Comparison of ENCODE assay signal across 7 mouse cellular contexts in the genomic region with DNA sequence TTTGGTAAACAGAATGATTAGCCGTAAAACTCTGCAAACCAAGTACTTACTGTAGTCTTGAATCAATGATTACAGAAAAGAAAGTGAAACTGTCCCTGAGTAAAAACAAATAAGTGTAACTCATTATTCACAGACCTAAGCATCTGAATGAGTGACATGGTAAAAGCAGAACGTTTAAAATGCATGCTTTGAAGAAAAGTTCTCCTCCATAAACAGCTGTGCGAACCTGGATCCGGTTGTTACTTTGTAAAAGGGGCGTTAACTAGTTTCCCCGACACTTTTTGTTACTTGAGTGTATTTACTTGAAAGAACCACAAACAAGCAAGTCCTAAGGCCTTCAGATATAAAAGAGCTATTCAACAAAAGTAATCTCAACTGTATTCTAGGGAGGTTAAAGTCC. TPM values are rescaled to one million over a fixed set of nuclear protein-coding genes. Genes with fewer than 3 reads are reported as not detected.
DNase-seq lines count a peak whose midpoint lies in the region; ATAC-seq and TF ChIP-seq lines count a peak whose summit lies in the region.

No protein-coding gene starts in this region.

- peak; percentile 6 for DNase-seq in retina, embryonic 14.5 days (ENCODE audit: low spot score)
- DNase-seq in retina, postnatal 1 day, result no peak
- no peak for DNase-seq in stomach, postnatal 0 days (ENCODE audit: low spot score)
- DNase-seq in adrenal gland, postnatal 10 days, result no peak
- no peak for DNase-seq in urinary bladder, postnatal 10 days (ENCODE audit: low spot score)

- peak overlapping the region; percentile 88; the same call in 1 of the 2 replicates for H3K27ac ChIP-seq in embryonic facial prominence, embryonic 13.5 days
- H3K27ac ChIP-seq in limb, embryonic 12.5 days, result no peak overlapping the region; the same call in 1 of the 2 replicates
- H3K27ac ChIP-seq in stomach, postnatal 0 days (replicated peaks), result no peak overlapping the region; the same call in 1 of the 2 replicates

- H3K4me1 ChIP-seq in embryonic facial prominence, embryonic 13.5 days, result peaks cover 14% of the 10 kb centered on the region
- H3K4me1 ChIP-seq in limb, embryonic 12.5 days (replicated peaks), result peaks cover 22% of the 10 kb centered on the region
- no peaks in the 10 kb centered on the region for H3K4me1 ChIP-seq in stomach, postnatal 0 days (replicated peaks; ENCODE audit: control insufficient read depth, insufficient read depth)

- no peak for TF ChIP-seq CTCF in stomach, postnatal 0 days (IDR thresholded peaks at IDR 0.05; ENCODE audit: low read depth)

- H3K9ac ChIP-seq in embryonic facial prominence, embryonic 13.5 days, result peak overlapping the region; percentile 98
- peak overlapping the region; percentile 98 for H3K9ac ChIP-seq in limb, embryonic 12.5 days (replicated peaks)
- peak overlapping the region; percentile 92 for H3K9ac ChIP-seq in stomach, postnatal 0 days (ENCODE audit: low read length)

- no peak for TF ChIP-seq EP300 in stomach, postnatal 0 days (optimal IDR thresholded peaks at IDR 0.05)

- no peaks in the 10 kb centered on the region for H3K27me3 ChIP-seq in embryonic facial prominence, embryonic 13.5 days
- H3K27me3 ChIP-seq in limb, embryonic 12.5 days, result no peaks in the 10 kb centered on the region; the same call in 1 of the 2 replicates
- H3K27me3 ChIP-seq in stomach, postnatal 0 days (ENCODE audit: control insufficient read depth, insufficient read depth, low read length), result no peaks in the 10 kb centered on the region

- ATAC-seq in embryonic facial prominence, embryonic 13.5 days (ENCODE audit: insufficient number of reproducible peaks, insufficient read depth, low FRiP score, low TSS enrichment, low read depth), result no peak
- no peak for ATAC-seq in limb, embryonic 12.5 days (ENCODE audit: insufficient number of reproducible peaks, insufficient read depth, low FRiP score, low TSS enrichment, low read depth)
- ATAC-seq in stomach, postnatal 0 days (ENCODE audit: low FRiP score, low TSS enrichment), result no peak

- no peaks in the 10 kb centered on the region for H3K9me3 ChIP-seq in embryonic facial prominence, embryonic 13.5 days
- H3K9me3 ChIP-seq in limb, embryonic 12.5 days, result no peaks in the 10 kb centered on the region
- no peaks in the 10 kb centered on the region for H3K9me3 ChIP-seq in stomach, postnatal 0 days (ENCODE audit: control insufficient read depth, low read length)

- peak overlapping the region; percentile 98 for H3K4me3 ChIP-seq in embryonic facial prominence, embryonic 13.5 days
- peak overlapping the region; percentile 98 for H3K4me3 ChIP-seq in limb, embryonic 12.5 days (replicated peaks)
- H3K4me3 ChIP-seq in stomach, postnatal 0 days (ENCODE audit: low read depth, low read length), result peak overlapping the region; percentile 90

- H3K36me3 ChIP-seq in embryonic facial prominence, embryonic 13.5 days, result peaks cover 19% of the 10 kb centered on the region
- peaks cover 21% of the 10 kb centered on the region for H3K36me3 ChIP-seq in limb, embryonic 12.5 days
- no peaks in the 10 kb centered on the region for H3K36me3 ChIP-seq in stomach, postnatal 0 days (ENCODE audit: control insufficient read depth, insufficient read depth, low read length)

- H3K4me2 ChIP-seq in embryonic facial prominence, embryonic 13.5 days, result peak overlapping the region; percentile 75
- peak overlapping the region; percentile 73 for H3K4me2 ChIP-seq in limb, embryonic 12.5 days
- peak overlapping the region; percentile 82 for H3K4me2 ChIP-seq in stomach, postnatal 0 days (replicated peaks; ENCODE audit: low read depth)

- 10% methylated on average over 6 of the region's 6 CpGs for WGBS in embryonic facial prominence, embryonic 13.5 days
- WGBS in limb, embryonic 12.5 days, result 11% methylated on average over 6 of the region's 6 CpGs
- 6% methylated on average over 6 of the region's 6 CpGs for WGBS in stomach, postnatal 0 days

RNA-seq across cellular contexts. Expression of a gene that starts 1.2 kb away (rescaled TPM):
- polyA plus RNA-seq in embryonic facial prominence, embryonic 13.5 days (2015; fragmentation: Nextera tagmentation; extraction: Ambion mirVana), result 24.2 and 27.2 TPM in 2 replicates
- polyA plus RNA-seq in limb, embryonic 12.5 days (2016; fragmentation: Nextera tagmentation; extraction: Ambion mirVana), result 32.4 and 34.4 TPM in 2 replicates
- 5.1 and 5.7 TPM in 2 replicates for polyA plus RNA-seq in stomach, postnatal 0 days (2015; fragmentation: Nextera tagmentation; extraction: Ambion mirVana)
- 10 to 100 TPM; 11.2 to 13.4 TPM for total RNA-seq in adrenal gland, postnatal 10 days (2021)
